Mouse (Mus musculus) thymus, postnatal 25 days (tissue): ENCODE data around the gene Ptgs1.
A peak's percentile ranks its signal among the peaks of the same experiment; 100 is the strongest.
"Not testable (repeated sequence)": the region's sequence is repeated elsewhere in the genome, so short reads cannot be mapped to it uniquely, and the experiment has no call there.

Experiments
- DNase-seq: peaks from one replicate; pipeline ENCODE4 v3.0.0; 2022

Gene Ptgs1

DNA sequence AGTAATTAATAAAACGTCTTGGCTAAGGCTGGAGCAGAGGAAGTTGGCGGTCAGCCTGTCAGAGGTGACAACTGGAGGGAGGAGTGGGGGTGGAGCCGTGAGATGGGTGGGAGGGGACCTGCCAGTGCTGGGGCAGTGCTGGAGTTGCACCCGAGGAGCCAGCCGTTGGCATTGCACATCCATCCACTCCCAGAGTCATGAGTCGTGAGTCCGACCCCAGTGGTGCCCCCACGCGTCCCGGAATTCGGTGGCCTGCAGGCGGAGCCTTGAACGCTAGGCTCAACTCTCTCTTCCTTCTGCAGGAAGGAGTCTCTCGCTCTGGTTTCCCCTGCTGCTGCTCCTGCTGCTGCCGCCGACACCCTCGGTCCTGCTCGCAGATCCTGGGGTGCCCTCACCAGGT lies at the start of gene Ptgs1:
TSS of gene Ptgs1 (plus strand) at position 61 of the 400 bp plus-strand sequence.
- DNase-seq = no peak

- DNase-seq = not testable (repeated sequence)
Measured at GRCm38 (mm10) chr2:36181587-36182368, 48.4 kb upstream of the Ptgs1 start.

DNA sequence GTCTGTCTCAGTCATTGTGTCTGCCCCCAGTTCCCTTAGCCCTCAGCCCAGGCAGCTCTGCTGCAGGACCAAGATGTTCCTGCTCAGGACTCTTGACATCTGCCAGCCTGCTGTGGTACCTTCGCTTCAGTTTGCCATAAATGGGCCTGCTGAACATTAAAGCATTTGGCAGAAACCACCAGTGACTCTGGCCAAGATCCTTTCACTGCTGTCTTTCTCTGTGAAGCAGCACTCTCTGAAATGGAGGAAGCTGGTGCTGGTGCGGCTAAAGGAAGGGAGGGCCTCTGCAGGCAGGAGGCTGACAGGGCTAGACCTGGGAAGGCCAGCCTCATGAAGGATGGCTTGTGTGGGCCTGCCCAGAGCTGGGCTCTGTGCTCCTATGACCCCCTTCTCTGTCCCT lies 46.9 kb upstream of the Ptgs1 start:
- no peak for DNase-seq

DNA sequence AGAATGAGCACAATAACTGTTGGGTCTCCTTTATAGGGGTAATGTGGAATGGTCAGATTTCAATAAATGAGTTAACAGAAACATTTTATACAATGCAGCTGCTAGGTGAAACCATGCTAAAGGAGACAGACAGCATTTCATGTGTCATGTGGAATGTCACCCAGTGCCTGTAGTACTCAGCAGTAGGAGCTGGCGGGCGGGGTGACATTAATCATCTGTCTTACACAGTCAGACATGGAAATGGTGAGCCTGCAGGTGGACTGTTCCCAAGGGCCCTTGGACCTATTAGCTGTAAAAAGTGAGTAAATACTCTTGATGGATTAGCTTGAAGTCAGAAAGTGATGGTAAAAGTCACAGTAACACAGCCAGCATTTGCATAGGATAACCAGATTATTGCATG lies 46.0 kb upstream of the Ptgs1 start:
- no peak for DNase-seq

DNA sequence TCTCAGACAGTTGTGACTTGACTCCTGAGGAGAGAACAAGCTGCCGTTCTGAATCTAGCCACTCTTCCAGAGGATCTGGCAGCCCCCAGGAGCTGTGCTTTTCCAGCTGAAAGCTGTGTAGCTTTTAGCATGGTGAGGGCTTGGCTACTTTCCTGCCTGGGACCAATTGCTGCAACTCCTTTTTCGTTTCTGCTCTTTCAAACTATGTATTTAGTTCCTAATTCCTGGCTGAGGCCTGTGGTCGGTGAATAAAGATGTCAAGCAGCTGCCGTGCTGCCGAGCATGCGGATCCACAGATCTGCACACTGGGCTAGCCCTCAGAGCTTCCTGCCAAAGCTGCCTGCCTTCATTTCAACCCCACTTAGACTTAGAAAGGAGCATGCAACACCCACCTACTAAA lies 45.4 kb upstream of the Ptgs1 start:
- no peak for DNase-seq

- not testable (repeated sequence) for DNase-seq
Measured at GRCm38 (mm10) chr2:36189200-36189599, 41.0 kb upstream of the Ptgs1 start.

- no peak for DNase-seq
Measured at GRCm38 (mm10) chr2:36191098-36191941, 38.9 kb upstream of the Ptgs1 start.

DNA sequence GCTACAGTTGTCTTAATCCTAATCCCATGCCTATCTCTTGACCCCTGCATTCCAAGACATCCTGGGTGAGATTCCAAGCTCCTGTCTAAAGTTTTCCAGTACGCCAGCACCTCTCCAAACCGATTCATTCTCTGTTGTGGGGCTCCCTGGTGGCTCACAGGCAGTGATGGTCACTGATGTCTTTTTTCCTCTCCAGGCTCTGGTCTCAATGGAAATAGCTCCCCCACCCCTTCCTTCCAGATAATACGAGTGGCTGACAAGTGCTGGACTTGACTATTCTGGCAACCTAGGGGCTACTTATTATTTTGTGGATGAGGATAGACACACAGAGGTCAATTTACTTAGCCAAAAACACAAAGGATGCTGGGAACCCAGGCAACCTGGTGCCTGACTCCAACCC lies 33.2 kb upstream of the Ptgs1 start:
- no peak for DNase-seq

DNA sequence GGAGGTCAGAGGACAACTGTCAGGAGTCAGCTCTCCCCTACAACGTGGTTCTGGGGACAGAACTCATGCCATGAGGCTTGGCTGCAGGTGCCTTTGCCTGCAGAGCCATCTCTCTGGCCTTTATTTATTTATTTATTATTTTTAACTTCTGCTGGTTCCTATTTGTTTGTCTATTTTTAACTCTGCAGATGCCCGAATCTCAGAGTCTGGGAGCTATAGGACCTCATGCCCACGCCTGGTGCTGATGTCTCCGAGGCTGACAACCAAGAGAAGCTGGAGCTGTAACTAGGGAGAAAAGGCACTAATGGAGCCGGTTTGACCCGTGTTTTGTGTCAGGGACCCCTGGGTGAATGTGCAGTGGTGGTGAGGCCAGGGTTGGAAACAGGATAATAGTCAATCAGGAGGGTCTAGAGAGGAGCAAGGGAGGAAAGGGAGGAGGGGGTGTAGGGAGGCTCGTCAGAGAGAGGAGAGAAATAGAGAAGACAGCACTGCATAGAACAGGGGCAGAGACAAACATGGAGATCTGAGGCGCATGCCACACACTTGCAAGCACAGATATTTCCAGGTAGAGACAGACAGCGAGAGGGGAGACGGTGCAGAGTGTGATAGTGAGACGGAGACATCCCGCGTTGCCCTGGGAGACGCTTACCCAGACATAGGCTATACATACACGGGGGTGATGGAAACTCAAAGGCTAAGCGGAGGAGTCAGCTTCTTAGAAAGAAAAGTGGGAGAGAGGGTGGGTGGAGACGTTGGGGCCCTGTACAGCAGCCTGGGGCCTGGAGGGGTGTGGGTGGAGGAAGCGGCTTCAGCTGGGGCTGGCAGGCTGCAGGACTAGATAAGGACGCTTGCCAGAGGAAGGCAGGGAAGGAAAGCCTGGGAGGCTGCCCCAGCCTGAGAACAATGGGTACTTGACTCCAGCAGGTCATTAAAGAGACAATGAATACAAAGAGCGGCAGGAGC lies 32.0 kb upstream of the Ptgs1 start:
- DNase-seq = no peak

- DNase-seq = no peak
Measured at GRCm38 (mm10) chr2:36198882-36199262, 31.4 kb upstream of the Ptgs1 start.

DNA sequence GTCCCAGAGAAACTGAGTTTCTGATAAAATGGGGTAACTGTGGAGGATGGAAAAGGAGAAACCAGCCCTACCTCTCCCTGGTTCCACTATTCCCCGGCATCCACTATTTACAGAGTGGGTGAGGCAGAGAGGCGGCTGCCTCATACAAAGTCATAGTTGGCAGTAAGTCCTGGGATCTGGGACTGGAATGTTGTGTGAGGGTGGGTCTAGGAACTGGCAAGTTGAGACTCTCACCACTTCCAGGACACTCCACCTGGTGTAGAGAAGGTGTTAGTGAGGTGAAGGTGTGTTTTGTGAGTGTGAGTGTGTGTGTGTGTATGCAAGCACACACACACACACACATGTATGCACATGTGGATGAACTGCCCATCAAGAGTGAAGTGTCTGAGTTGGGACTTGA lies 29.4 kb upstream of the Ptgs1 start:
- DNase-seq = no peak

GRCm38 (mm10) chr2:36201756-36202610 lies 28.2 kb upstream of the Ptgs1 start:
- DNase-seq = no peak

GRCm38 (mm10) chr2:36202611-36202880 lies 27.7 kb upstream of the Ptgs1 start:
- no peak for DNase-seq

DNA sequence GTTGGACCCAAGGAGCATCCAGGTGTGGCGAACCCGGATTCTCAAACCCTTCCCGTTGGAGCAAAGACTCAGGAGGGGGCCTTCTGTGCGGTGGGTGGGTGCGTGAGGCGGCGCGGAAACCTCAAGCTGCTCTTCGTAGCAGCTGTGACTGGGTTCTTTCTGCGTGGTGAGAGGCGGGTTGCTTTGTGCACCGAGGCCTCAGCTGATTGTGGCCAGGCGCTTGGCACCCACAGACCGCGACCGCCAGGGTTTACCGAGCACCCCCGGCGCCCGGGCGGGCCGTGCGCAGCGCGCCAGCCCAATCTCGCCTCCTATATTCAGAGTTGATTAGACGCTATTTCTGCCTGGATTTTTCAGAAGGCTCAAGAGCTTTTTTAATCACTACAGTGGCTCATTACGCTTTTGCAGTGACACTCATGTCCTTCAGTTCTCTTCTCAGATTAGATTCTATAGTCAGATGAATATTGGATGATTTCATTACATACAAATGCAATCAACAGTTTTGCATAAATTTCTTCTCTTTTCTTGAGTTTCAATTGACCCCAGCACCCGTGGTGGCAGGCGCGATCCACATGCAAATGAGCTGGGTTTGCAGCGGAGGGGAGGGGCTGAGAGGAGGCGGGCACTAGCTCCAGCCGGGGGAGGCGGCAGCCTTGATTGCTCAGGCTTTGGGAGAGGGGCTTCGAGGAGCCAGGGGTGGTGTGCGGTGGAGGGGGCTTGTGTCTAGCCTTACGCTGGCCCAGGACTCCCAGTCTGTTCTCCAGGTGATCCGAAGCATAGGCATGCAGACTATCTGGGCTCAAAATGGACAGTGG lies 27.0 kb upstream of the Ptgs1 start:
- peak; percentile 12 for DNase-seq

- DNase-seq = no peak
Measured at GRCm38 (mm10) chr2:36204595-36204994, 25.6 kb upstream of the Ptgs1 start.

- DNase-seq = no peak
Measured at GRCm38 (mm10) chr2:36207071-36207470, 23.2 kb upstream of the Ptgs1 start.

GRCm38 (mm10) chr2:36210796-36211195 lies 19.4 kb upstream of the Ptgs1 start:
- DNase-seq = no peak

DNA sequence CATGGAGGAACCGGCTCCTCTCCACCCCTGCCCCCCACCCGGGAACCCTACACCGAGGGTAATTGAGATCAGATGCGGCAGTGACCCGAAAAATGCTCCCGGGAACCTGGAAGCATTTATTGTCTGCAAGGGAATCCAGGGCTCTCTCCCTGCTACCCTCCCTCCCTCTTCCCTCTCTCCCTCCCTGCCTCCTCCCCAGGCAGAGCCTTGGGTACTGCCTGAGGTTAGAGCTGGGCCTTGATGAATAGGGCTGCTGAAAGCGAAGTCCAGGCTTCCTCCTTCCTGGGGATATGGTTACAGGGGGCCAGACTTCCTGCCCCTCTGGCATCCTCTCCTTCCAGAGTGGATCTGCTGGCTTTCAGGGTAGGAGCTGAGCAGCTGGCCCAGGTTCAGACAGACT lies 18.4 kb upstream of the Ptgs1 start:
- DNase-seq = no peak

DNA sequence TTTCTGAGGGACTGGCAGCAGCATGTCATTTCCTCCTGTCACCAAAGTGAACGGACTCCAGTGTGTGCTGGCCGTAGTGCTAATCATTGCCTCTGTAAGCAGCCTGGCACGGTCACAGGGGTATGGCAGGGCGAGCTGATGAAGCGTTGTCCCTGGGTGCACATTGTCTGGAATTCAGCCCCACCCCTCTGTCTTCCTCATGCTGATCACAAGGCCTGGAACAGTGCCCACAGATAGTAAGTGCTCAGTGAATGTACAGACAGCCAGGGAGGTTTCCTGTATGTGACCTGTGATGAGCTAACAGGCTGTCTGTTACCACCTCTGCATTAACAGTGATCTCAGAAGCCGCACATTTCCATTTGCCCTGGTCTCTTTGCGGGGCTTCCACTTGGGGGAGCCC lies 17.1 kb upstream of the Ptgs1 start:
- no peak for DNase-seq

DNA sequence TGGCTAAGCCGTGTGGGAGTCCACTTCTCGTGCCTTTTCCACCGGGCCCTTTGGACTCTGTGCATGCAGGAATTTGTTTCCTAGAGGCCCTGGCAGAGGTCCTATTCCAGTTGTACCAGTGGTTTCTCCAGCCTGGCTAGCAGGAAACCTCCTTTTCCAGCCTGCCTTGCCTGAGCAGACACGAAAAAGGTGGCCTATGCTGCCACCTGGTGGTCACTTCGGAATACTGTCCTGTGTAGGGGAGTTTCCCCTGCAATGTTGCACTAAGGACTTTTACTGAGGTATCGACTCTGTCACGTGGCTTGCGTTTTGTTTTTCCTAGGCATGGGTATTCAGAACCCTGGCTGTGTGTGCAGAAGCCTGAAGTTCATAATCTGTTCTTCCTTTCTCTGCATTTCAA lies 16.2 kb upstream of the Ptgs1 start:
- DNase-seq = peak; percentile 75

GRCm38 (mm10) chr2:36214425-36214824 lies 15.8 kb upstream of the Ptgs1 start:
- no peak for DNase-seq
